8 mouse cellular contexts compared by ENCODE assay signal in genomic region chr16:33882540-33882939, GRCm38 (mm10). TPM values are rescaled to one million over a fixed set of nuclear protein-coding genes. Genes with fewer than 3 reads are reported as not detected.
DNase-seq lines count a peak whose midpoint lies in the region; ATAC-seq lines count a peak whose summit lies in the region.

No protein-coding gene starts in this region.

- no peak for ATAC-seq in megakaryocyte-erythroid progenitor cell, adult 5-6 weeks (replicated peaks; ENCODE audit: low FRiP score, low TSS enrichment, poor library complexity, severe bottlenecking)

- peak; percentile 70 for DNase-seq in kidney, adult 11 months
- DNase-seq in kidney, adult 18-20 months, result no peak
- peak; percentile 66 to 72 for DNase-seq in adrenal gland, postnatal 36 days
- peak; percentile 64 for DNase-seq in heart, adult 8-10 months (ENCODE audit: low spot score)
- peak; percentile 55 to 83 for DNase-seq in kidney, postnatal 36 days
- no peak for DNase-seq in layer of hippocampus, adult 8-10 months (ENCODE audit: low spot score in 2 of 2)
- no peak for DNase-seq in embryo, embryonic 11 days

RNA-seq across cellular contexts. Expression of gene Itgb5, which starts 53.1 kb away (rescaled TPM):
- 100 to 1,000 TPM; 178 to 230 TPM for total RNA-seq in adrenal gland, postnatal 36 days (2021)
- total RNA-seq in heart, adult 8-10 months (2022), result 100 to 1,000 TPM in 1 of 4 experiments, 10 to 100 TPM in 3; 87.6 to 103 (median 91.3) TPM
- 100 to 1,000 TPM in 1 of 4 experiments, 10 to 100 TPM in 3; 39.4 to 114 (median 64.9) TPM for total RNA-seq in layer of hippocampus, adult 8-10 months (2022)
- not detected in 2 replicates for total RNA-seq in megakaryocyte-erythroid progenitor cell, adult 5-6 weeks (2014; fragmentation: Nextera tagmentation)
- 0.47 and 0.53 TPM in 2 replicates for total RNA-seq in megakaryocyte-erythroid progenitor cell, adult 5-6 weeks (2017)

Comparison
In these comparisons a context has a peak if more than half of its experiments do, and no peak if none do; other contexts are left out.
1. DNase-seq: peak in kidney, adult 11 months (single experiment), adrenal gland, postnatal 36 days (2 of 2), heart, adult 8-10 months (single experiment) and kidney, postnatal 36 days (2 of 2); none in kidney, adult 18-20 months (single experiment), layer of hippocampus, adult 8-10 months (0 of 2) and embryo, embryonic 11 days (single experiment).
2. RNA of gene Itgb5, which starts 53.1 kb away (total RNA-seq): 178 to 230 TPM in adrenal gland, postnatal 36 days, 87.6 to 103 TPM in heart, adult 8-10 months and 39.4 to 114 TPM in layer of hippocampus, adult 8-10 months; 0.47 to 0.53 TPM in megakaryocyte-erythroid progenitor cell, adult 5-6 weeks; every median in the first group is over 10 times any median in the second.